Mouse (Mus musculus) midbrain, embryonic 11.5 days (tissue): ENCODE measurements around the gene Luc7l2. TPM values are rescaled to one million over a fixed set of nuclear protein-coding genes. Genes with fewer than 3 reads are reported as not detected.
A peak's percentile ranks its signal among the peaks of the same experiment; 100 is the strongest.

Experiments
- ATAC-seq: fragments of 200-750 bp; cut with Nextera tagmentation; 2 replicates; pipeline ENCODE4 v1.8.0; 2017; ENCODE audit warnings: moderate TSS enrichment, moderate library complexity; ENCODE audit not compliant: low FRiP score
- DNase-seq: peaks from one replicate; pipeline ENCODE4 v3.0.0; 2015; ENCODE audit warnings: low spot score; ENCODE audit errors: missing footprints
- H3K27ac ChIP-seq: fragments of 300-500 bp; sonication (generic); 2 replicates; pipeline ENCODE4 v1.5.1; 2014; ENCODE audit warnings: low read depth, low read length
- H3K27me3 ChIP-seq: fragments of 300-500 bp; sonication (generic); 2 replicates; pipeline ENCODE4 v1.6.1; 2014; ENCODE audit warnings: mild to moderate bottlenecking, low read length, moderate library complexity, mixed read lengths; ENCODE audit not compliant: control insufficient read depth, insufficient read depth
- H3K36me3 ChIP-seq: fragments of 300-500 bp; sonication (generic); 2 replicates; pipeline ENCODE4 v1.6.1; 2014; ENCODE audit warnings: mild to moderate bottlenecking, low read length, moderate library complexity, mixed read lengths; ENCODE audit not compliant: control insufficient read depth, insufficient read depth
- H3K4me1 ChIP-seq: fragments of 300-500 bp; sonication (generic); 2 replicates; pipeline ENCODE4 v1.6.1; 2014; ENCODE audit warnings: low read length; ENCODE audit not compliant: control insufficient read depth, insufficient read depth
- H3K4me2 ChIP-seq: fragments of 300-500 bp; sonication (generic); 2 replicates; pipeline ENCODE4 v1.6.1; 2014; ENCODE audit warnings: mild to moderate bottlenecking, moderate library complexity
- H3K4me3 ChIP-seq: fragments of 300-500 bp; sonication (generic); 2 replicates; pipeline ENCODE4 v1.5.1; 2014; ENCODE audit warnings: low read depth, low read length
- H3K9ac ChIP-seq: fragments of 300-500 bp; sonication (generic); 2 replicates; pipeline ENCODE4 v1.6.1; 2014; ENCODE audit warnings: low read length
- H3K9me3 ChIP-seq: fragments of 300-500 bp; sonication (generic); 2 replicates; pipeline ENCODE4 v1.6.1; 2016; ENCODE audit warnings: low read length; ENCODE audit not compliant: control insufficient read depth
- WGBS: fragments of 180-500 bp; shearing (Covaris S2); extraction: QIAGEN DNeasy Blood & Tissue Kit; methylation state at CpG from one replicate; pipeline ENCODE4 v1.1.7; 2014; 5-methylcytosine and 5-hydroxymethylcytosine counted together
- polyA plus RNA-seq: library from polyadenylated mRNA; unstranded; fragments of >200 nt; fragmentation: Nextera tagmentation; extraction: Ambion mirVana; gene quantifications from 2 replicates; pipeline ENCODE4 v1.2.1, GENCODE M21; 2014

Gene Luc7l2
- polyA plus RNA-seq, 1 experiment from 2014 or later: 34.7 TPM

GRCm38 (mm10) chr6:38624439-38624838 is 73.3 kb downstream of the Luc7l2 start:
- Histone ChIP-seq H3K4me1 (no peaks in the 10 kb centered on the region), H3K9me3 (no peaks in the 10 kb centered on the region), H3K27me3 (no peaks in the 10 kb centered on the region), H3K4me2 (no peak overlapping the region), H3K36me3 (peaks cover 4% of the 10 kb centered on the region; the same call in 1 of the 2 replicates), H3K27ac (no peak overlapping the region), H3K9ac (no peak overlapping the region), H3K4me3 (no peak overlapping the region)
- 86% methylated on average over 1 of the region's 1 CpGs for WGBS
- peak; percentile 72 for DNase-seq
- ATAC-seq: no peak

GRCm38 (mm10) chr6:38626086-38626485 is 75.0 kb downstream of the Luc7l2 start:
- Histone ChIP-seq H3K9ac (no peak overlapping the region), H3K27ac (no peak overlapping the region), H3K4me1 (no peaks in the 10 kb centered on the region), H3K36me3 (no peaks in the 10 kb centered on the region), H3K4me2 (no peak overlapping the region), H3K4me3 (no peak overlapping the region), H3K9me3 (no peaks in the 10 kb centered on the region), H3K27me3 (no peaks in the 10 kb centered on the region)
- WGBS: 98% methylated on average over 5 of the region's 5 CpGs
- DNase-seq: peak; percentile 17
- no peak for ATAC-seq

- Histone ChIP-seq H3K4me1 (no peaks in the 10 kb centered on the region), H3K36me3 (no peaks in the 10 kb centered on the region), H3K9me3 (no peaks in the 10 kb centered on the region), H3K27ac (no peak overlapping the region), H3K4me3 (no peak overlapping the region), H3K9ac (no peak overlapping the region), H3K4me2 (no peak overlapping the region), H3K27me3 (no peaks in the 10 kb centered on the region)
- ATAC-seq (no peak), DNase-seq (no peak)
- WGBS: 95% methylated on average over 4 of the region's 4 CpGs
Measured at GRCm38 (mm10) chr6:38627081-38627480, 75.9 kb downstream of the Luc7l2 start.

GRCm38 (mm10) chr6:38627486-38627885 is 76.4 kb downstream of the Luc7l2 start:
- no peak overlapping the region for H3K4me3 ChIP-seq
- DNase-seq (no peak), ATAC-seq (no peak)
- WGBS: 89% methylated on average over 4 of the region's 4 CpGs
- no peaks in the 10 kb centered on the region for H3K9me3 ChIP-seq
- H3K4me1 ChIP-seq: no peaks in the 10 kb centered on the region
- H3K36me3 ChIP-seq: no peaks in the 10 kb centered on the region
- H3K27ac ChIP-seq: no peak overlapping the region
- no peak overlapping the region for H3K4me2 ChIP-seq
- no peaks in the 10 kb centered on the region for H3K27me3 ChIP-seq
- no peak overlapping the region for H3K9ac ChIP-seq

GRCm38 (mm10) chr6:38629556-38629955 is 78.4 kb downstream of the Luc7l2 start:
- 81% methylated on average over 1 of the region's 1 CpGs for WGBS

GRCm38 (mm10) chr6:38632826-38633225 is 81.7 kb downstream of the Luc7l2 start:
- H3K27me3 ChIP-seq: peaks cover 30% of the 10 kb centered on the region
- H3K9ac ChIP-seq: no peak overlapping the region
- WGBS: 85% methylated on average over 2 of the region's 2 CpGs
- no peaks in the 10 kb centered on the region for H3K9me3 ChIP-seq
- ATAC-seq (no peak), DNase-seq (peak; percentile 64)
- no peak overlapping the region for H3K4me2 ChIP-seq
- peaks cover 13% of the 10 kb centered on the region for H3K4me1 ChIP-seq
- H3K4me3 ChIP-seq: no peak overlapping the region
- H3K36me3 ChIP-seq: no peaks in the 10 kb centered on the region
- H3K27ac ChIP-seq: no peak overlapping the region

More at GRCm38 (mm10) chr6:38629556-38629955, 78.4 kb downstream of the Luc7l2 start:
- Histone ChIP-seq H3K4me3 (no peak overlapping the region), H3K27me3 (no peaks in the 10 kb centered on the region), H3K4me1 (no peaks in the 10 kb centered on the region), H3K36me3 (no peaks in the 10 kb centered on the region), H3K27ac (no peak overlapping the region), H3K9ac (no peak overlapping the region), H3K9me3 (no peaks in the 10 kb centered on the region), H3K4me2 (no peak overlapping the region)
- no peak for ATAC-seq
- no peak for DNase-seq

GRCm38 (mm10) chr6:38634461-38634860 is 83.3 kb downstream of the Luc7l2 start:
- DNase-seq (peak; percentile 73), ATAC-seq (no peak)
- Histone ChIP-seq H3K27me3 (peaks cover 37% of the 10 kb centered on the region), H3K36me3 (no peaks in the 10 kb centered on the region), H3K4me2 (no peak overlapping the region), H3K9ac (no peak overlapping the region), H3K4me1 (peaks cover 13% of the 10 kb centered on the region), H3K9me3 (no peaks in the 10 kb centered on the region), H3K27ac (no peak overlapping the region), H3K4me3 (no peak overlapping the region)
- WGBS: 86% methylated on average over 8 of the region's 8 CpGs

- 2% methylated on average over 69 of the region's 72 CpGs for WGBS
- peak; percentile 64 for ATAC-seq
- H3K36me3 ChIP-seq: no peaks in the 10 kb centered on the region
Measured at GRCm38 (mm10) chr6:38635941-38636851, 85.1 kb downstream of the Luc7l2 start.

GRCm38 (mm10) chr6:38636852-38637618 is 85.9 kb downstream of the Luc7l2 start, which contains the start of gene Klrg2:
Gene Klrg2, minus strand, starts transcription at chr6:38637242.
- H3K4me3 ChIP-seq: peak within 1 kb of the TSS; percentile 51
- H3K27me3 ChIP-seq: peaks cover 37% of the 10 kb centered on the region
- DNase-seq: peak; percentile 95
- H3K4me1 ChIP-seq: peaks cover 13% of the 10 kb centered on the region
- peak; percentile 86 for ATAC-seq
- H3K4me2 ChIP-seq: peak within 1 kb of the TSS; percentile 98
- no peaks in the 10 kb centered on the region for H3K36me3 ChIP-seq
- H3K27ac ChIP-seq: no peak within 1 kb of the TSS
- 2% methylated on average over 50 of the region's 60 CpGs for WGBS
- H3K9ac ChIP-seq: peak within 1 kb of the TSS; percentile 50
- H3K9me3 ChIP-seq: no peaks in the 10 kb centered on the region

More at GRCm38 (mm10) chr6:38635941-38636851, 85.1 kb downstream of the Luc7l2 start:
- Histone ChIP-seq H3K4me3 (peak overlapping the region; percentile 51), H3K4me1 (peaks cover 13% of the 10 kb centered on the region), H3K9ac (peak overlapping the region; percentile 50), H3K27me3 (peaks cover 37% of the 10 kb centered on the region), H3K4me2 (peak overlapping the region; percentile 98), H3K9me3 (no peaks in the 10 kb centered on the region), H3K27ac (no peak overlapping the region)
- DNase-seq: peak; percentile 95
